Mouse (Mus musculus): Measurements from ENCODE around the gene Myo1e.

DNA sequence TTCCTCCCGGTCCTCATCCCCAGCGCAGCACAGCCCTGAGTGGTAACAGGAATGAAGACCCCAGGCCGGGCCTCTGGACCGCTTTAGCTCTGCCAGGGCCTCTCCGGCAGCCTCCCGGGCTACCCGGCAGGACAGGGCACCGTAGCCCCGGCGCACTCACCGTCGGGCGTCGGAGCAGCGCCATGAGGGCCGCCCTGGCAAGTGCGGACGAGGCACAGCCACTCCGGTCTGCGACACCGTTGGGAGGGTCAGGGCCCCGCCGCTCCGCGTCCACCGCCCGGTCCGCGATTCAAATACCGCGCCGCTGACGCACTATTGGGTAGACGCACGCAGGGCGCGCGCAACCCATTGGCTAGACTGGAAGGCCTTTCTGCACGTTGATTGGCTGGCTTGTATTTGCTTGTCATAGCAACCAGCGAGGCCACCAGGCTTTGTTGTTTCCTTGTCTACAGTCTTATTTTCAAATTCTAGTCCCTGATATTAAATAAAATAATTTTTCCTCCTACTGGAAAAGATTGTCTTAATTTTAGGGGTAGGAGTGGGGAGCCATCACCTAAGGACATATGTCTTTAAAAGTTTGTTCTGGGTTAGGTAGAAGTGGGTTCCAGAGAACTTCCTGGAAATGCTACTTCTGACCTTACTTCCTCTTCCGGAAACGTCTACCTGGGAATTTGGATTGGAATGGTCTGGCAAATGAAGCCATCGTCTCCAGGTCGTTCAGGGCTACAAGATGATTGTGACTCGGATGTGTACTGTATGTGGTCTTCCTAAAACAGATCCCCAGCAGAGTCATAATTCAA lies 214.3 kb downstream of the Myo1e start, which contains the start of gene Ccnb2:
- TF ChIP-seq CTCF (IDR thresholded peaks at IDR 0.05; ENCODE audit: low read depth, low read length) (no peak), GATA1 (IDR thresholded peaks at IDR 0.05; ENCODE audit: borderline replicate concordance, low read length) (no peak), GATA2 (IDR thresholded peaks at IDR 0.05; ENCODE audit: borderline replicate concordance, low read depth, low read length) (no peak), POLR2AphosphoS5 (IDR thresholded peaks at IDR 0.05; ENCODE audit: insufficient replicate concordance, low read depth, low read length) (no peak), TAL1 (conservative IDR thresholded peaks at IDR 0.05; ENCODE audit: low read depth, low read length) (no peak)

Data from G1E (cell line).